Mouse (Mus musculus) regulatory T cell (primary cell): Measurements from ENCODE around the gene Anapc11.

Experiments used
- in situ Hi-C: fragments of 300-600 bp; cut with MboI, MseI; formaldehyde crosslinking; loops from one replicate; pipeline ENCODE4 v1.15.1; 2025; ENCODE audit warnings: high pct_unique_total_duplicates

Anapc11 gene

DNA sequence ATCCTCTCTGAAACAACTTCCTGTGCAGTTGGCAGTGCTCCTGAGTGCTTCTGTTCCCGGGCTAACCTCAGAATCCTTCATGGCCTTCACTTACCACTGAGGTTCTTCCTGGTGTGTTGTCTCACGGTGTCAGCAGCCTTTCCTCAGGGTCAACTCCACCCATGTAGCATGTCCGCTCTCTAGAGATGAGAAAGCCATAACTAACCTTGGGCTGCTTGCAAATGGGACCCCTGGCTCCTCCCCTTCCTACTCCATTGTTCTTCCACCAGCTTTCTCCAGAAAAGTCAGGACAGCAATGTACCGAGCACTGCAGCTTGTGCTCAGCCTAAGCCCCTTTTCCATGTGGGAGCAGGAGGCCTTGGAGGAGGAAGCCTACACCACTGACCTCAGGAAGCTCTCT, 8.5 kb downstream of the Anapc11 start:
- in situ Hi-C loops, result no loop called here

DNA sequence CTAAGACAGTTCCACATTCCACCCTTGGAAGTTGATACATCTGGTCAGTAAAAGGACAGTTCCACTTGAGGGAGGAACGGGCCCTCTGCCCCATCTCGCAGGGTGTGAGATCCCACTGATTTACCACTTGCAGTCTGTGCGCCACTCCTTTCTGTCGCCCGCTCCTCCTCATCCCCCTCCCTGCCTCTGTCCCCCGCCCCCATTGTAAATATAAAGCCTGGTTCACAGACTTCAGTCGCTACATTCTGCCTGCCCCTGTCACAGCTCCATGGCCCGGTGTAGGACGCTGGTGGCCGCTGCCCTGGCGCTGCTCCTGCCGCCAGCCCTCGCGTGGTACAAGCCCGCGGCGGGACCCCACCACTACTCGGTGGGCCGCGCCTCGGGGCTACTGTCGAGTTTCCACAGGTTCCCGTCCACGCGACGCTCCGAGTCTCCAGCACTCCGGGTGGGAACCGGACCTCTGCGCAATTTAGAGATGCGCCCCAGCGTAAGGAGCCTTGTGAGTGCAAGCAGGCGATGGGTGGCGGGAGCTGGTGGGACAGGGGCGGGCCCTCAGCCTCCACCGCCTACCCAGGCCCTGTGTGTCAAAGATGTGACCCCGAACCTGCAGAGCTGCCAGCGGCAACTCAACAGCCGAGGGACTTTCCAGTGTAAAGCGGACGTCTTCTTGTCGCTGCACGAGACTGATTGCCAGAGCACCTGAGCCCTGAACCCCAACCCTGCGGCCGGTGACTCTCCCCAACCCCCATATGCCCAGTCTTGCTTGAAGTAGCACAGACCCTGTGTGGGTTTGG, 10.2 kb downstream of the Anapc11 start, which contains the start of gene Npb:
Npb (plus strand) TSS at position 237 of the 794 bp plus-strand sequence.
- in situ Hi-C loops, result no loop called here

DNA sequence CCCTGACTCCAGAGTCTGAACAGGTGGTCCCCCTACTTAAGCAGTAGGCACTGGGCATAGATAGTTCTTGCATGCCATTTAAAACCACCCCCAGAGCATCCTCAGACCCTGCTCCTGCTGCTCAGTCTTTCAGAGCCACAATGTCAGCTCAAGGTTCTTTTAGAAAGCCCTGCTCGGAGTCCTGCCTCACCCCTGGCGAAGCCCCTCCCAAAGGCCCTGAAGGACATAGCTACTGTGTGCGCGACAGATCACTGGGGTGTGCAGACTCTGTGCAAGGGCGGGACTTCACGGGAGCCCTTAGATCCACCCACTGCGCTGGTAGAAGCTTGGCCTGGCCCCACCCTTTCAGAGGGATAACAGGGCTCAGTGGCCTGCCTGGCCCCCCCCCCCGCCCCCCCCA, 11.0 kb downstream of the Anapc11 start:
- in situ Hi-C loops, result no loop called here

DNA sequence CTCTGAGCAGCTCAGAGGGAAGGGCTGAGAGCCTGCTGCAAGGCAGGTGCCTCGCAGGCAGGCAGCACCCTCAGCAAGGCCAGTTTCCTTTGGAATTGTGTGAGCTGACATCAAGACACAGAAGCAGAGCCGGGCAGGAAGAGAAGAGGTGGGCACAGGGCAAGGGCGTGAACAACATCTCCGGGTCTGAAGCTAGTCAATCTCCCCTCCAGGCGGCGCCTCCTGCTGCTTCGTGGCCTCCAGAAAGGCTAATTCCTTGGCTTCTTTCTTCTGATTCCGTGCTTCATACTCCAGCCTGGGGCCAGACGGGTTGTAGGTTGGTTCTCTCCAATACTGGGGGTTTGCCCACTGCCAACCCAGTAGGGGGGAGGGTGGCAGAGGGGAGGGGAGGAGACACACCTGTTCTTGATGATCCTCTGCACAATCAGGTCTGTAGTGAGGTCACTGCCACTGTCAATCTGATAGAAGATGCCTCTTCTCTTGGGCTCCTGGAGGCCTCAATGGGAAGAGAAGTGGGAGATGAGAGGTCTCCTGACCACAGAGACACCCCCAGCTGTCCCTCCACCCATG, 12.3 kb downstream of the Anapc11 start:
- in situ Hi-C loops, result no loop called here

DNA sequence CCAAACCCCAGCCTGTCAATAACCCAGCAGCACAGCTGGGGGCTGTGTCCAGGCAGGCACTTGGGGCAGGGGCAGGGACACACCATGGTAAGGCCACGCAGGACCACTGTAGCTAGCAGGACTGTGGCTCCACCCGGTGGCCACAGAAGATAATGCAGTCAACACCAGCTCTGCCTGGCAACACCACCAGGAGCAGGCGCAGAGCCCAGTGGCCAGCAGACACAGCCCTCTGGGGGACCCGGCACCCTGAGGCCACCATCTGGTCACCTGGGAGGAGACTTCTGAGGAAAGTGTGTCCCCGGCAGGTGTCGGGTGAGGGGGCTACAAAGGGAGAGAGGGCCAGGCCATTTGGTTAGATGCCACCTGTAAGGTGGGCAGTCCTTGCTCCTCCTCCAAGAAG, 14.5 kb downstream of the Anapc11 start:
- in situ Hi-C loops, result no loop called here

DNA sequence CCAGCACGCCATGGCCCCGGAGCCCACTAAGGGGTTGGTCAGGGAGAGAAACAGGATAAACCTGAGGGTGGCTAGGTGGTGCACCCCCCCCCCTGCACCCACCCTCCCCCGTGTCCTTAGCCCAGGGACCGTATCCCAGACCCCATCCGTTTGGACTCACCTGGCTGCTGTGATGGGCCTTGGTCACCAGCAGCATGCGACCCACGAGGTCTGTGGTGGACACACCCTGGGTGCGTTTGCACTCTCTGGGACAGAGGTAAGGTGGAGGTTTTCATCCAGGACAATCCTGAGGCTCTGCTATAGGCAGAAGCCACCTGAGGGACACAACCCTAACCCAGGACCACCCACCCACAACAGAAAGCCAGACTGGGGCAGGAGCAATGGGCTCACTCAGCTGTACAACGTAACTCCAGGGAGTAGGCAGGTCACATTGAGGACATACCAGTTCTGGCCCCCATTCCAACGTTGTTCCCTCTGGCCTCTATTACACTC, 15.3 kb downstream of the Anapc11 start:
- in situ Hi-C loops, result no loop called here

DNA sequence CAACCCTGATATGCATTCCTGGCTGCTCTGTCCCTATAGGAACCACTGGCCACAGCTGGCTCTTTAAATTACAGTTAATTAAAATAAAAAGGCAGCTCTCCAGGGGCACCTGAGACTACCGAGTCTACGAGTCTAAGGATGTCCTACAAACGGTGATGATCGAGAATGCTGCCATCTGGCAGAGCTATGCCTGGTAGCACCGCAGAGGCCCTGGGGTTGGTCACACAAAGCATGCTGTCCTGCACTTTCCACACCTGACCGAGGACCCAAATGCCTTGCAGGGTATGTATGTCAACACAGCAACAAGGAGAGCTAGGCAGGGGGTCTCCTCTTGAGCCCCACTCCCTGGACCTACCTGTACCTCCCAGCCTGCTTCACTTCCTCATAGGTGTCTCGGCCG, 15.8 kb downstream of the Anapc11 start:
- in situ Hi-C loops, result no loop called here

DNA sequence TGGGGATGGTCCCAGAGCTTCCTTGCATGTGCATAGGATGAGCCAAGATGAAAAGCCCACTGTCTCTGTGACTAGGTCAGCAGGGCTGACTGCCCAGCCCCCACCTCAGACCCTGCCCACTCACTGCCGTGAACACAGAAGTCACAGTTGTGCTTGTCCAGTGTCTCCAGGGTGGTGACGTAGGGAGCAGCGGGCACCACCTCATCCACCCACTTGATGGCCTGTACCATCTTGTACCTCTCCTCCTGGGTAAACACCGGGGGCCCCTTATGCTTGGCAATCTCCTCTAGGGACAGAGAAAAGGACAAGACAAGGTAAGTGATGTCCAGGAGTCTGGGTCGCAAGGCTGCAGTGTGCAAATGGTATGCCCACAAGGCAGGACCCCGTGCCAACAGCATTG, 16.9 kb downstream of the Anapc11 start:
- in situ Hi-C loops, result no loop called here

DNA sequence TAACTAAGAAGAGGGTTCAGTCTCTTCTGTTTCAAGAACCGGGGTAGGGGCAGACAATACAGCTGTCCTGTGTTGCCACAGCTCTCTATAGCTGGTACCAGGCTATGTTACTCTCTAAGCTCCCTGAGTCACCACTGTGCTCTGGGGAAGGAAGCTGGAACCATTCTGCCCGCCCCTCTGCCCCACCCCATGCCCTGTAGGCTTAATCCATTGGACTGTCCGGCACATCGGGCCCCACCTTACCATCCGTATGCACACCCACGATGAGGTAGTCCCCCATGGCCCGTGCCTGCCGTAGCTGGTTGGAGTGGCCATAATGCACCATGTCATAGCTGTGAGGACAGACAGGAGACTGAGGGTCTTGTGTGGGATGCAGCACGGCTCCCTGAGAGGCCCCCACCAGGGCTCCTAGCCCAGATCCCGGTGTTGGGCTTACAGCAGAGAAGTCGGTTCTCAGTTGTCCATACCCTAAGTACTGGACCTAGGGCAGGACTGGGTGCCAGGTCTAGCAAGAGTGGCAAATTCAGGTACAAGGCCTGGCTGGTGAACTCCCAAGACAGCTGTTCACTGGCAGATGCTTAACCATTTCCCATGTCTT, 17.5 kb downstream of the Anapc11 start:
- in situ Hi-C loops, result no loop called here

DNA sequence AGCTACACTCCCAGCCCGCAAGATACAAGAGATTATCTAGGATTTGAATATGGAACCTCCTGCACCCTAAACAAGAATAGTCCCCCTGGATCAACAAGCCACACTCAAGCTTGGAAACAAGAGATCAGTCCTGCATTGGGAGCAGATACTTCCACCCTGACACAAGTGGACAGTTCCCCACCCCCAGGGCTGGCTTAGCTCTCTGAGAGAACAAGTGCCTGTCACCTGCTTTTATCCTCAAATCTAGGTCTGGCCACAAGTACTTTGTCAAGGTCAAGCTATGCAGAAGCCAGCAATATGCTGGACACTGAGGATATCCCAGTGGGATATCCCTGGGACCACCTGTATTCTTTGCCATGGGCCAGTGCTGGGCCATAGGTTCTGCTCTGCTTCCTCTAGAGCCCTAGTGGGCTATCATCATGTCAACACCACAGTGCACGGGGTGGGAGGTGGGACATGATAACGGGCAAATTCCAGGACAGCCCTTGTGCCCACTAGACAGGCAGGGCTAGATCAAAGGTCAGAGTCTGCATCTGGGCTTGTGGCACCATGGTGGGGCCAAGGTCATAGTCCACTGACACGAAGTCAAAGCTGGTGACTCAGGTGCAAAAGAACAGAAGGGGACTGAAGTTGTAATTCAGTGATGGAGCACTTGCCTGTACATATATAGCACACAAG, 18.5 kb downstream of the Anapc11 start:
- in situ Hi-C loops, result no loop called here

DNA sequence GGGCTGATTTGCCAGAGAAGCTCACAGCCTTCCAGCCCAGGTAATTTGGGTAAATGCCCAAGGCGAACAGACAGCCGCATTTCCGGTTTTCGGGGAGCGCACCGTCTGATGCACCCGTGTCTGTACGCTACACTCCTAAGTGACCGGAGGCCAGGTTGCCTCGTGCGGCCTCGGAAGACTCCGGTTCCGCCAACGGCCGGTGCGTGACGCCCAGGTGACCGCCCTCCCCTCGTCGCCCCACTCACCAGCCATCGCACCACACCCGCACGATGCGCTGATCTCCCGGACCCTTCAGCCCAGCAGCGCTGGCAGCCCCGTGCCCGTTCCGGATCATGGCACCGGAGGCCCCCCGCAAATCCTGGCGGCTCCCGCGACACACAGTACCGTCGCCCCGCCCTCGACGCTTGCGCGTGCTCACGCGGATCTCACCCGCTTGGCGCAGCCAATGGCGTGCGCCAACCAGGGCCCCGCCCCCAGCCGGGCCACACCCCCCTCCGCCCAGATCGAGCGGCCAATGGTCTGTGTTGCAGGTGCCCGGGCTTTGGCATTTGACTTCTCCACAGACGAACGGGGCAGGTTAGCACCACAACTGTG, 19.4 kb downstream of the Anapc11 start, which contains the start of gene Pcyt2:
Pcyt2 (minus strand) TSS at position 418 of the 594 bp plus-strand sequence.
- in situ Hi-C loops, result no loop called here

DNA sequence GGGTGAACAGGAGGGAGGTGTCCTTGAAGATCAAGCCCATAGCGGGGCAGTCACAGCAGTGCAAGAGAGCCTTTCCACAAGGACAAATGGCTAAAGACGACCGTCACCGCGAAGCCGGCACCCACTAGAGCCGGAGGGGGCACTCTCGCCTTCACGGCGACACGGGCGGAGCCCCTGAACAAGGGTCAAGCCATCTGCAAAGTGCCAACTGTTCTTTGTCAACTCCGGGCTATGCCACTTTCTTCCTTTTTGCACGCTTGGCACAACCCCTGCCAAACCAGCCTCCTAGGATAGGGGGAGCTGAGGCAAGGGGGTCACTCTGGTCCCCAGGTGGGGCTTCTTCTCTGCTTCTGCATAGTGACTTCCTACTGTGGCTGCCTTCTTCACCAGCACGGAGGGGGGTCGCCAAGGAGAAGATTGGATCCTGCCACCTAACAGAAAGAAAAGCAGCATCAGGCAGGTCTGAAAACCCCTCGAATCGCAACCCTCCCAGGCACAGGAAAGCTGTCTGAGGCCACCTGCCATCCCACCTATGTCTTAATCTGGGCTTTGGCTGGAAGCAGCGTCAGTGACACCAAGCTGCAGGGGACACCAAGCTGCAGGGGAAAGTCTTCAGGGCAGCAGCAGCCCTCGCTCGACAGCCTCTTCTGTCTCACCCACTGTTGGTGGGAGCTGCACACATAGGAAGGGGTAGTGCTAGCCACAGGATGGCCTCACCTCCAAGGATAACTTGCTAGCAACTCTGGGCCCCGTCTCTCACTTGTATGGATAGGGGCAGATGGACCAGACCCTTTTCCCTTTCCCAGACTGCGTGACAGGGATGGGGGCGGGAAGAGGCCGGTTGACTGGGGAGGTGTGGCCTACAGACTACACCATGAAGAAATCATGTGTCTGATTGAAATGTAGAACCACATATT, 20.7 kb downstream of the Anapc11 start:
- in situ Hi-C loops, result no loop called here

DNA sequence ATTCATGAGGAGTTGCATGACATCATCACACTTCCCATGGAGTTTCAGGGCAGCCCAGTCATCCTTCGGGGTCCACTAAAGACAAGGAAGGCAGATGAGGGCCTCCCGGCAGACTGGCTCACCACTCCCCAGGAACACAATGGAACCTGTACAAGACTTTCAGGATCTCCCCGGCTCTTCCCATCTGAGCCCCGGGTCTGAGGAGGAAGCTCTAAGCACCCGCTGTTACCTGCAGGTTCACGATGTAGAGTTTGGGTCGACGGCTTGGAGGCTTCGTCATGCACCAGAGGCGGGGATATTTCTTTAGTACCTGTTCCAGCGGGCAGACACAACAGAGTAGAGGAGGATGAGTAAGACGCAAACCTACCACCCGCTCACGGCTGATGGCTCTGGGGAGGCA, 22.0 kb downstream of the Anapc11 start:
- in situ Hi-C loops, result loop anchor here (5.0 kb wide), 1 partner anchor 92 kb away; the partner anchor contains the start of genes Cenpx and Lrrc45

DNA sequence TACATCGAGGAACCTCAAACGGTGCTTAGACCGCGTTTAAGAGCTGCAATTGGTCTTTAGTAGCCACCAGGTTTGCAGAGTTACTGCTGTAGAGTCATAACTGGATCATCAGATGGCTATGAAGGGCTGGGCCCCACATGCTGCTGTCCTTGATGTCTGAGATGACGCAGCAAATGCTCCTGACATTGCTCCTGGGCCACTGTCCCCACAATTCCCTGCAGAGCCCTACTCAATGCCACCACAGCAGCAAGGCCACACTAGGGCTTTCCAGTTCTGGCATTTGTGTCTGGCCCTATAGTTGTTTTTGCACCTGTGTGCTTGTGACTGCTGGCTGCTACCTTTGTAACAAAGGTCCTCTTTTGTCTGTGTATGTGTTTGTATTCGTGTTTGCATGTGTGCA, 24.6 kb downstream of the Anapc11 start:
- in situ Hi-C loops, result loop anchor here (5.0 kb wide), 1 partner anchor 89 kb away; the partner anchor contains the start of genes Cenpx and Lrrc45

DNA sequence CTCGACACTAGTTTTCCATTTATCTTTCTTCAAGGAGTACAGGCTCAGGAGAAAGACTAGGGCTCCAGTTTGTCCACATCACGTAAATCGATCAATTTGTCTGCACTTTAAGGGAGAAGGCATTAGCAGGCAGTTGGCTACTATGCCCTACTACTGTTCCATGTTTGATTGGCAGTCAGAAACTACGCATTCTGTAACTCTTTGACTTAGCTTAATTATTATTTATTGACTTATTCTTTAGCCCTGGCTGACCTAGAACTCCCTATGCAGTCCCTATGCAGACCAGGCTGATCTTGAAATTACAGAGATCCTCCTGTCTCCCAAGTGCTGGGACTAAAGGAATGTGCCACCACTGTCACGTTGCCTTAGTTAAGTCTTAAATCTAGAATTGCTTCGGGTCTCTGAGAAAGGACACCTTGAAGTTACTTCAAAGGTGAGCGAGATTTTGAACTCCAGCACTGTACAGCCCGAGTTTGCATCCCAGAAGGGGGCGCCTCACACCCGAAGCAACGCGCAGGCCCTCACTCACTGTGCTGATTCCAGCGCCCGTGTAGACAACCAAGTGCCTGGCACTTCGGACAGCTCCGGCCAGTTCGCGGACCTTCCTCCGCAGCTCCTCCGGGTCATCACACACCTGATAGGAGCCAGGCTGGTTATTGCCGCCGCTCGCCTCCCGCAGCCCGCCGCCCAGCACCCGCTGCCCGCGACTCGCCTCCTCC, 25.9 kb downstream of the Anapc11 start:
- in situ Hi-C loops, result loop anchor here (5.0 kb wide), 1 partner anchor 88 kb away; the partner anchor contains the start of genes Cenpx and Lrrc45

DNA sequence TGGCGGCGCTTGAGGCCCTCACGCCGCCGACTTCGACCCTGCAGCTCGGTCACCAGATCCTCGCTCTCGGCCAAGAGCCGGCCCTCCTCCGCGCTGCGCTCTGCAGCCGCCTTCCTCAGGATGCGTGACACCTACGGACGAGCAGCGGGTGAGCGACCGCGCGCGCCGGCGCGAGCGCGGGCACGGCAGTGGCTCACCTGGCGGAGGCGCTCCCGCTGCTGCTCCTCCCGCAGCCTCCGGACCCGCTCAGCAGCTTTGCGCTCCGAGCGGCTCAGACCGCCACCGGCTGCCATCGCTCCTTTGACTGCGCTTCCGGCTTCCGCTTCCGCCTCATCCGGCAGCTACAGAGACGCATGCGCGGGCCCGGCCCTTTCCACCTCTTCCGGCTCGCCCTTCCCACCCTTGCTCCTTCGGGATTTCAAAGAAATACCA, 26.5 kb downstream of the Anapc11 start:
- in situ Hi-C loops, result loop anchor here (5.0 kb wide), 1 partner anchor 88 kb away; the partner anchor contains the start of genes Cenpx and Lrrc45

DNA sequence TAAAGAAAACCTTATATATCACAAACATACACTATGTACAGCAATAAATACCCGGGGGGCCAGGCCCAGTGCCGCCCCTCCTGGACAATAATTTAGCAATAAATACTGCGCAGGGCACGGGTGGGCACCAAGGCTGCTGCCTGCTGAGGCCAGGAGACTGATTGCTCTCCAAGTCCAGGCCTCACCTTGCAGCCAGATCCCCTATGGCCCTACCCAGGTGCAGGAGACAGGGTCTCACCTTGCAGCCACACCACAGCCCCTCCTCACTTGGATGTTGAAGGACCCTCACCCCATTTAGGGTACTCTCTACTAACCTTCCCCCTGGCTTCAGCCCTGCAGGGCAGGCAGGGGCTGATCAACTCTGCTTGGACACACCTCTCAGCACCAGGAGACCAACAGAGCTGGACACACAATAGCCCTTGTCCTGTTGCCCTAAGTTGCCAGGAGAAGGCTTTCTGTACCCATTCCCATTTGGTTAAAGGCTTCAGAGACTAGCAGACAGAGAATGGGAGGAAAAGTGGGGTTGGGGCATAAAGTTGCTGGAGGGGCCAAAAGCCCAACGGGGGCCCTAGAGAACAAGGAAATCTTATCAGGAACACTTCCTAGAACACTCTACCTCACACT, 27.0 kb downstream of the Anapc11 start, which contains the start of gene Sirt7:
Sirt7 (minus strand) TSS at position 89 of the 624 bp plus-strand sequence.
- in situ Hi-C loops, result no loop called here

DNA sequence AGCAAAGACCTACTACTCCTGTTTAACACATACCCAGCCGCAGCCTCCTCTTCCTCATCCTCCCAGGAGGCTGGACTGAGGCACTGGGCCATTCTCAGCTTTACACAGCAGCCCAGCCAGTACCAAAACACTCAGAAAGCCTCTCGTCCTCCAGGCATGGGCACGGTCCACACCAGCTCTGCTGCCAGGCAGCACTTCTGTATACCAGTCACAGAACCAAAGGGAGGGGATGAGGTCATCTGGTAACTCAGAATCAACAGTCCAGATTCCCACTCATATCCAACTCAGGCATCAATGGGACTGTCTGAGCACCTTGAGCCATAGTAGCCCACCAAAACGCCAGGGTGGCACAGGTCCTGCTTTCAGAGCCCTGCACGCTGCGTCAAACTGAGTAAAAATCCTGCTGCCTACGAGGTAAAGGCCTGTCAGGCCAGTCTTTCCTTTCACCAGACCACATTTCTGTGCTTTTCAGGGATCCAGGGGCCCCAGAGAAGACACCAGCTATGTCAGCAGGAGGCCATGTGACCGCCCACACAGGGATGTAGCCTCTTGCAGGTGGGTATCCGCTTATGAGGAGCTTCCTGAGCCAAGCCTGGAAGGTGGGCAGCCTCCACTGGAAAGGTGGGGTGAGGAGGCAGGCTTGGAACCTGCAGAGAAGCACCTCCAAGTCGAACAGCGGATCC, 28.7 kb downstream of the Anapc11 start:
- in situ Hi-C loops, result no loop called here
